Mouse (Mus musculus): ENCODE data around the gene Maats1. TPM values are rescaled to one million over a fixed set of nuclear protein-coding genes. Genes with fewer than 3 reads are reported as not detected.

Gene Maats1
- polyA plus RNA-seq, 1 experiment from 2014 or later, result not detected

- Histone ChIP-seq H3K36me3 (ENCODE audit: control insufficient read depth, insufficient read depth, low read length) (peaks cover 28% of the 10 kb centered on the region), H3K27ac (ENCODE audit: low read depth, low read length) (no peak overlapping the region)
- 86% methylated on average over 5 of the region's 5 CpGs for WGBS
These were observed 12.4 kb upstream of the Maats1 start for GRCm38 (mm10) chr16:38354185-38354913.

GRCm38 (mm10) chr16:38353642-38354041 is 11.7 kb upstream of the Maats1 start:
- no peaks in the 10 kb centered on the region for H3K9me3 ChIP-seq (ENCODE audit: control insufficient read depth, low read length)
- no peak overlapping the region for H3K4me3 ChIP-seq (ENCODE audit: low read length)
- H3K36me3 ChIP-seq (ENCODE audit: control insufficient read depth, insufficient read depth, low read length), result peaks cover 28% of the 10 kb centered on the region
- no peak overlapping the region for H3K4me2 ChIP-seq (replicated peaks; ENCODE audit: low read depth, low read length)
- H3K27me3 ChIP-seq (ENCODE audit: control insufficient read depth, insufficient read depth, low read length), result no peaks in the 10 kb centered on the region
- no peaks in the 10 kb centered on the region for H3K4me1 ChIP-seq (ENCODE audit: control insufficient read depth, insufficient read depth, low read length)
- H3K9ac ChIP-seq (ENCODE audit: low read depth, low read length), result no peak overlapping the region
- 92% methylated on average over 2 of the region's 2 CpGs for WGBS
- ATAC-seq (ENCODE audit: low FRiP score, low TSS enrichment), result no peak
- H3K27ac ChIP-seq (ENCODE audit: low read depth, low read length), result no peak overlapping the region

More at GRCm38 (mm10) chr16:38354185-38354913, 12.4 kb upstream of the Maats1 start:
- H3K9me3 ChIP-seq (ENCODE audit: control insufficient read depth, low read length), result no peaks in the 10 kb centered on the region
- no peak overlapping the region for H3K4me3 ChIP-seq (ENCODE audit: low read length)
- H3K4me1 ChIP-seq (ENCODE audit: control insufficient read depth, insufficient read depth, low read length), result no peaks in the 10 kb centered on the region
- ATAC-seq (ENCODE audit: low FRiP score, low TSS enrichment), result no peak
- H3K4me2 ChIP-seq (replicated peaks; ENCODE audit: low read depth, low read length), result no peak overlapping the region
- H3K27me3 ChIP-seq (ENCODE audit: control insufficient read depth, insufficient read depth, low read length), result no peaks in the 10 kb centered on the region
- H3K9ac ChIP-seq (ENCODE audit: low read depth, low read length), result no peak overlapping the region

- Histone ChIP-seq H3K27me3 (ENCODE audit: control insufficient read depth, insufficient read depth, low read length) (no peaks in the 10 kb centered on the region), H3K4me3 (ENCODE audit: low read length) (no peak overlapping the region), H3K27ac (ENCODE audit: low read depth, low read length) (no peak overlapping the region), H3K4me1 (ENCODE audit: control insufficient read depth, insufficient read depth, low read length) (0 out of 2 replicates have a peak, but pooled peaks cover under 1% of the 10 kb centered on the region), H3K36me3 (ENCODE audit: control insufficient read depth, insufficient read depth, low read length) (peaks cover 28% of the 10 kb centered on the region), H3K4me2 (replicated peaks; ENCODE audit: low read depth, low read length) (no peak overlapping the region), H3K9me3 (ENCODE audit: control insufficient read depth, low read length) (no peaks in the 10 kb centered on the region), H3K9ac (ENCODE audit: low read depth, low read length) (no peak overlapping the region)
- ATAC-seq (ENCODE audit: low FRiP score, low TSS enrichment), result no peak
These were observed 10.9 kb upstream of the Maats1 start for GRCm38 (mm10) chr16:38352851-38353250.

- H3K27me3 ChIP-seq (ENCODE audit: control insufficient read depth, insufficient read depth, low read length), result no peaks in the 10 kb centered on the region
- no peak overlapping the region for H3K4me3 ChIP-seq (ENCODE audit: low read length)
- H3K4me1 ChIP-seq (ENCODE audit: control insufficient read depth, insufficient read depth, low read length), result 0 out of 2 replicates have a peak, but pooled peaks cover 5% of the 10 kb centered on the region
- no peak overlapping the region for H3K4me2 ChIP-seq (replicated peaks; ENCODE audit: low read depth, low read length)
- 87% methylated on average over 7 of the region's 7 CpGs for WGBS
- no peak overlapping the region for H3K9ac ChIP-seq (ENCODE audit: low read depth, low read length)
- no peak overlapping the region for H3K27ac ChIP-seq (ENCODE audit: low read depth, low read length)
- H3K36me3 ChIP-seq (ENCODE audit: control insufficient read depth, insufficient read depth, low read length), result peaks cover 28% of the 10 kb centered on the region
- ATAC-seq (ENCODE audit: low FRiP score, low TSS enrichment), result no peak
- H3K9me3 ChIP-seq (ENCODE audit: control insufficient read depth, low read length), result no peaks in the 10 kb centered on the region
These were observed 10.1 kb upstream of the Maats1 start for GRCm38 (mm10) chr16:38352031-38352430.

DNA sequence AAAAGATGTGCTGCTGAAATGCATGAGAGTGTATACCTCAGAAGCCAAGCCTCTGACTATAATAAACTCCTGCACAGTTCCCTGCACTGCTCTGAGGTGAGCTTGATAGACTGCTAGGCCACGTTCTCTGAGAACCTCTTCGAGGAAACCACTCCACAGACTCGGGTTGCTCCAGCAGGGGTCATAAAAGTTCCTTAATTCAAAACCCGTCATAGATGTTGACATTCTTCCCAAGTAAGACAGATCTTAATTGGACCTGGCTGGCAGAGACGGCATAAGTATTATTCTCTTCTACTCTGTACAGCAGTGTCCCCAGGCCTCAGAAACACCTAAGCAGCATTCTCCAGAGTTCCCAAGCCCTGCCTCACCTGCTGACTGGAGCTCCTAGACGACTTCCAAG is 9.0 kb upstream of the Maats1 start:
- H3K27me3 ChIP-seq (ENCODE audit: control insufficient read depth, insufficient read depth, low read length), result no peaks in the 10 kb centered on the region
- H3K4me3 ChIP-seq (ENCODE audit: low read length), result no peak overlapping the region
- no peak for ATAC-seq (ENCODE audit: low FRiP score, low TSS enrichment)
- H3K9me3 ChIP-seq (ENCODE audit: control insufficient read depth, low read length), result no peaks in the 10 kb centered on the region
- 81% methylated on average over 6 of the region's 6 CpGs for WGBS
- H3K27ac ChIP-seq (ENCODE audit: low read depth, low read length), result no peak overlapping the region
- 0 out of 2 replicates have a peak, but pooled peaks cover 5% of the 10 kb centered on the region for H3K4me1 ChIP-seq (ENCODE audit: control insufficient read depth, insufficient read depth, low read length)
- H3K4me2 ChIP-seq (replicated peaks; ENCODE audit: low read depth, low read length), result no peak overlapping the region
- no peak overlapping the region for H3K9ac ChIP-seq (ENCODE audit: low read depth, low read length)
- peaks cover 28% of the 10 kb centered on the region for H3K36me3 ChIP-seq (ENCODE audit: control insufficient read depth, insufficient read depth, low read length)

GRCm38 (mm10) chr16:38350361-38350855 is 8.5 kb upstream of the Maats1 start:
- 70% methylated on average over 7 of the region's 7 CpGs for WGBS
- Histone ChIP-seq H3K4me3 (ENCODE audit: low read length) (no peak overlapping the region), H3K27me3 (ENCODE audit: control insufficient read depth, insufficient read depth, low read length) (no peaks in the 10 kb centered on the region), H3K4me1 (ENCODE audit: control insufficient read depth, insufficient read depth, low read length) (0 out of 2 replicates have a peak, but pooled peaks cover 5% of the 10 kb centered on the region), H3K36me3 (ENCODE audit: control insufficient read depth, insufficient read depth, low read length) (peaks cover 28% of the 10 kb centered on the region), H3K4me2 (replicated peaks; ENCODE audit: low read depth, low read length) (no peak overlapping the region), H3K9ac (ENCODE audit: low read depth, low read length) (no peak overlapping the region), H3K27ac (ENCODE audit: low read depth, low read length) (no peak overlapping the region), H3K9me3 (ENCODE audit: control insufficient read depth, low read length) (no peaks in the 10 kb centered on the region)
- no peak for ATAC-seq (ENCODE audit: low FRiP score, low TSS enrichment)

GRCm38 (mm10) chr16:38349881-38350280 is 7.9 kb upstream of the Maats1 start:
- Histone ChIP-seq H3K27me3 (ENCODE audit: control insufficient read depth, insufficient read depth, low read length) (no peaks in the 10 kb centered on the region), H3K4me1 (ENCODE audit: control insufficient read depth, insufficient read depth, low read length) (0 out of 2 replicates have a peak, but pooled peaks cover 5% of the 10 kb centered on the region), H3K4me2 (replicated peaks; ENCODE audit: low read depth, low read length) (no peak overlapping the region), H3K27ac (ENCODE audit: low read depth, low read length) (no peak overlapping the region), H3K4me3 (ENCODE audit: low read length) (no peak overlapping the region), H3K9me3 (ENCODE audit: control insufficient read depth, low read length) (no peaks in the 10 kb centered on the region), H3K36me3 (ENCODE audit: control insufficient read depth, insufficient read depth, low read length) (peaks cover 28% of the 10 kb centered on the region), H3K9ac (ENCODE audit: low read depth, low read length) (no peak overlapping the region)
- 97% methylated on average over 2 of the region's 2 CpGs for WGBS
- no peak for ATAC-seq (ENCODE audit: low FRiP score, low TSS enrichment)

GRCm38 (mm10) chr16:38348217-38348761 is 6.3 kb upstream of the Maats1 start:
- Histone ChIP-seq H3K4me3 (ENCODE audit: low read length) (no peak overlapping the region), H3K36me3 (ENCODE audit: control insufficient read depth, insufficient read depth, low read length) (peaks cover 28% of the 10 kb centered on the region), H3K9ac (ENCODE audit: low read depth, low read length) (peak overlapping the region; percentile 86; the same call in 1 of the 2 replicates), H3K27me3 (ENCODE audit: control insufficient read depth, insufficient read depth, low read length) (no peaks in the 10 kb centered on the region), H3K27ac (ENCODE audit: low read depth, low read length) (no peak overlapping the region), H3K4me1 (ENCODE audit: control insufficient read depth, insufficient read depth, low read length) (0 out of 2 replicates have a peak, but pooled peaks cover 5% of the 10 kb centered on the region), H3K9me3 (ENCODE audit: control insufficient read depth, low read length) (no peaks in the 10 kb centered on the region), H3K4me2 (replicated peaks; ENCODE audit: low read depth, low read length) (peak overlapping the region; percentile 58)
- ATAC-seq (ENCODE audit: low FRiP score, low TSS enrichment), result no peak
- 89% methylated on average over 9 of the region's 9 CpGs for WGBS

- peak overlapping the region; percentile 86; the same call in 1 of the 2 replicates for H3K9ac ChIP-seq (ENCODE audit: low read depth, low read length)
- no peaks in the 10 kb centered on the region for H3K9me3 ChIP-seq (ENCODE audit: control insufficient read depth, low read length)
These were observed 5.6 kb upstream of the Maats1 start for GRCm38 (mm10) chr16:38347588-38347987.

More at GRCm38 (mm10) chr16:38347588-38347987, 5.6 kb upstream of the Maats1 start:
- no peak overlapping the region for H3K27ac ChIP-seq (ENCODE audit: low read depth, low read length)
- H3K27me3 ChIP-seq (ENCODE audit: control insufficient read depth, insufficient read depth, low read length), result no peaks in the 10 kb centered on the region
- 63% methylated on average over 6 of the region's 6 CpGs for WGBS
- peak overlapping the region; percentile 85 for H3K4me3 ChIP-seq (ENCODE audit: low read length)
- peak overlapping the region; percentile 58 for H3K4me2 ChIP-seq (replicated peaks; ENCODE audit: low read depth, low read length)
- ATAC-seq (ENCODE audit: low FRiP score, low TSS enrichment), result no peak
- 0 out of 2 replicates have a peak, but pooled peaks cover 5% of the 10 kb centered on the region for H3K4me1 ChIP-seq (ENCODE audit: control insufficient read depth, insufficient read depth, low read length)
- H3K36me3 ChIP-seq (ENCODE audit: control insufficient read depth, insufficient read depth, low read length), result peaks cover 28% of the 10 kb centered on the region

Measured in kidney, embryonic 14.5 days (tissue).